Mouse (Mus musculus) liver, embryonic 11.5 days (tissue): ENCODE results near the gene Epha4. TPM values are rescaled to one million over a fixed set of nuclear protein-coding genes. Genes with fewer than 3 reads are reported as not detected.

Experiments
- ATAC-seq: fragments of 200-750 bp; cut with Nextera tagmentation; replicated peaks from 2 replicates; pipeline ENCODE4 v1.8.0; 2017; ENCODE audit warnings: moderate number of reproducible peaks, mild to moderate bottlenecking, moderate TSS enrichment, moderate library complexity; ENCODE audit not compliant: low FRiP score
- DNase-seq: peaks from one replicate; pipeline ENCODE4 v3.0.0-alpha.2; 2017; ENCODE audit warnings: low spot score
- H3K27ac ChIP-seq: fragments of 300-500 bp; sonication (generic); 2 replicates; pipeline ENCODE4 v1.5.1; 2014; ENCODE audit warnings: mild to moderate bottlenecking, low read depth, low read length, control low read depth
- H3K27me3 ChIP-seq: fragments of 300-500 bp; sonication (generic); replicated peaks from 2 replicates; pipeline ENCODE4 v1.6.1; 2014; ENCODE audit warnings: low read length, mixed read lengths; ENCODE audit not compliant: control insufficient read depth, insufficient read depth
- H3K36me3 ChIP-seq: fragments of 300-500 bp; sonication (generic); 2 replicates; pipeline ENCODE4 v1.6.1; 2014; ENCODE audit warnings: mild to moderate bottlenecking, low read length, moderate library complexity, mixed read lengths; ENCODE audit not compliant: control insufficient read depth, insufficient read depth
- H3K4me1 ChIP-seq: fragments of 300-500 bp; sonication (generic); replicated peaks from 2 replicates; pipeline ENCODE4 v1.6.1; 2014; ENCODE audit warnings: low read length, mixed read lengths; ENCODE audit not compliant: control insufficient read depth, insufficient read depth
- H3K4me2 ChIP-seq: fragments of 300-500 bp; sonication (generic); 2 replicates; pipeline ENCODE4 v1.6.1; 2014; ENCODE audit warnings: mild to moderate bottlenecking, control low read depth, moderate library complexity
- H3K4me3 ChIP-seq: fragments of 300-500 bp; sonication (generic); 2 replicates; pipeline ENCODE4 v1.5.1; 2014; ENCODE audit warnings: low read depth, low read length, control low read depth
- H3K9ac ChIP-seq: fragments of 300-500 bp; sonication (generic); 2 replicates; pipeline ENCODE4 v1.6.1; 2014; ENCODE audit warnings: low read depth, low read length, control low read depth
- H3K9me3 ChIP-seq: fragments of 300-500 bp; sonication (generic); 2 replicates; pipeline ENCODE4 v1.6.1; 2016; ENCODE audit warnings: low read length, inconsistent platforms, mixed read lengths; ENCODE audit not compliant: control insufficient read depth
- WGBS: fragments of 180-500 bp; shearing (Covaris S2); extraction: QIAGEN DNeasy Blood & Tissue Kit; methylation state at CpG from one replicate; pipeline ENCODE4 v1.1.7; 2014; 5-methylcytosine and 5-hydroxymethylcytosine counted together
- polyA plus RNA-seq: library from polyadenylated mRNA; unstranded; fragments of >200 nt; fragmentation: Nextera tagmentation; extraction: Ambion mirVana; gene quantifications from 2 replicates; pipeline ENCODE4 v1.2.1, GENCODE M21; 2014

Epha4 gene
- polyA plus RNA-seq, 1 experiment from 2014 or later, result 5.6 TPM

- Histone ChIP-seq H3K4me2 (no peak overlapping the region), H3K27ac (no peak overlapping the region)
- 52% methylated on average over 4 of the region's 4 CpGs for WGBS
Observed at GRCm38 (mm10) chr1:77416872-77417271, 98.0 kb downstream of the Epha4 start.

GRCm38 (mm10) chr1:77412871-77413669 is 101.8 kb downstream of the Epha4 start:
- no peaks in the 10 kb centered on the region for H3K9me3 ChIP-seq
- WGBS, result 59% methylated on average over 9 of the region's 9 CpGs
- no peaks in the 10 kb centered on the region for H3K36me3 ChIP-seq
- ATAC-seq (no peak), DNase-seq (no peak)
- H3K4me2 ChIP-seq, result no peak overlapping the region
- H3K27ac ChIP-seq, result no peak overlapping the region
- no peak overlapping the region for H3K4me3 ChIP-seq
- H3K9ac ChIP-seq, result no peak overlapping the region
- H3K27me3 ChIP-seq, result no peaks in the 10 kb centered on the region
- no peaks in the 10 kb centered on the region for H3K4me1 ChIP-seq

More at GRCm38 (mm10) chr1:77416872-77417271, 98.0 kb downstream of the Epha4 start:
- no peak for DNase-seq
- Histone ChIP-seq H3K4me1 (no peaks in the 10 kb centered on the region), H3K27me3 (no peaks in the 10 kb centered on the region), H3K9ac (no peak overlapping the region), H3K4me3 (no peak overlapping the region), H3K9me3 (no peaks in the 10 kb centered on the region), H3K36me3 (no peaks in the 10 kb centered on the region)
- ATAC-seq, result no peak

- Histone ChIP-seq H3K36me3 (no peaks in the 10 kb centered on the region), H3K4me2 (no peak overlapping the region), H3K4me1 (no peaks in the 10 kb centered on the region; the same call in 1 of the 2 replicates), H3K9me3 (no peaks in the 10 kb centered on the region), H3K4me3 (no peak overlapping the region), H3K9ac (no peak overlapping the region), H3K27me3 (no peaks in the 10 kb centered on the region), H3K27ac (no peak overlapping the region)
- no peak for DNase-seq
- 70% methylated on average over 13 of the region's 13 CpGs for WGBS
- no peak for ATAC-seq
Observed at GRCm38 (mm10) chr1:77412285-77412684, 102.6 kb downstream of the Epha4 start.

- DNase-seq (no peak), ATAC-seq (no peak)
- H3K4me3 ChIP-seq, result no peak overlapping the region
- no peak overlapping the region for H3K27ac ChIP-seq
- no peak overlapping the region for H3K4me2 ChIP-seq
- no peaks in the 10 kb centered on the region for H3K9me3 ChIP-seq
- H3K9ac ChIP-seq, result no peak overlapping the region
- 88% methylated on average over 4 of the region's 4 CpGs for WGBS
- no peaks in the 10 kb centered on the region; the same call in 1 of the 2 replicates for H3K4me1 ChIP-seq
- no peaks in the 10 kb centered on the region for H3K27me3 ChIP-seq
- no peaks in the 10 kb centered on the region for H3K36me3 ChIP-seq
Observed at GRCm38 (mm10) chr1:77411222-77411621, 103.7 kb downstream of the Epha4 start.

GRCm38 (mm10) chr1:77410716-77411115 is 104.2 kb downstream of the Epha4 start:
- ATAC-seq, result no peak
- H3K9ac ChIP-seq, result no peak overlapping the region
- no peaks in the 10 kb centered on the region for H3K9me3 ChIP-seq
- no peak overlapping the region for H3K4me2 ChIP-seq
- no peak overlapping the region for H3K27ac ChIP-seq
- 80% methylated on average over 2 of the region's 2 CpGs for WGBS
- no peak for DNase-seq
- no peaks in the 10 kb centered on the region for H3K27me3 ChIP-seq
- H3K4me1 ChIP-seq, result no peaks in the 10 kb centered on the region; the same call in 1 of the 2 replicates
- H3K4me3 ChIP-seq, result no peak overlapping the region
- no peaks in the 10 kb centered on the region for H3K36me3 ChIP-seq

- DNase-seq (no peak), ATAC-seq (no peak)
- 86% methylated on average over 3 of the region's 3 CpGs for WGBS
- no peak overlapping the region for H3K9ac ChIP-seq
- H3K4me1 ChIP-seq, result no peaks in the 10 kb centered on the region; the same call in 1 of the 2 replicates
- H3K4me3 ChIP-seq, result no peak overlapping the region
- H3K9me3 ChIP-seq, result no peaks in the 10 kb centered on the region
- H3K4me2 ChIP-seq, result no peak overlapping the region
- no peak overlapping the region for H3K27ac ChIP-seq
- no peaks in the 10 kb centered on the region for H3K27me3 ChIP-seq
- H3K36me3 ChIP-seq, result no peaks in the 10 kb centered on the region
Observed at GRCm38 (mm10) chr1:77410153-77410552, 104.7 kb downstream of the Epha4 start.

GRCm38 (mm10) chr1:77409509-77409908 is 105.4 kb downstream of the Epha4 start:
- Histone ChIP-seq H3K4me3 (no peak overlapping the region), H3K9ac (no peak overlapping the region), H3K4me1 (no peaks in the 10 kb centered on the region; the same call in 1 of the 2 replicates), H3K27ac (no peak overlapping the region), H3K4me2 (no peak overlapping the region), H3K36me3 (no peaks in the 10 kb centered on the region), H3K27me3 (no peaks in the 10 kb centered on the region), H3K9me3 (no peaks in the 10 kb centered on the region)
- 92% methylated on average over 8 of the region's 8 CpGs for WGBS
- ATAC-seq (no peak), DNase-seq (no peak)

GRCm38 (mm10) chr1:77407417-77407816 is 107.5 kb downstream of the Epha4 start:
- Histone ChIP-seq H3K27me3 (no peaks in the 10 kb centered on the region), H3K9ac (no peak overlapping the region), H3K4me1 (no peaks in the 10 kb centered on the region; the same call in 1 of the 2 replicates), H3K9me3 (no peaks in the 10 kb centered on the region), H3K36me3 (no peaks in the 10 kb centered on the region), H3K4me3 (no peak overlapping the region), H3K4me2 (no peak overlapping the region; the same call in 1 of the 2 replicates), H3K27ac (no peak overlapping the region)
- ATAC-seq, result no peak
- no peak for DNase-seq
- WGBS, result 22% methylated on average over 9 of the region's 9 CpGs

GRCm38 (mm10) chr1:77406631-77407030 is 108.3 kb downstream of the Epha4 start:
- DNase-seq (no peak), ATAC-seq (no peak)
- Histone ChIP-seq H3K4me3 (no peak overlapping the region), H3K9ac (no peak overlapping the region), H3K4me1 (no peaks in the 10 kb centered on the region; the same call in 1 of the 2 replicates), H3K36me3 (no peaks in the 10 kb centered on the region), H3K9me3 (no peaks in the 10 kb centered on the region), H3K4me2 (no peak overlapping the region), H3K27ac (no peak overlapping the region), H3K27me3 (no peaks in the 10 kb centered on the region)
- 84% methylated on average over 9 of the region's 9 CpGs for WGBS
